Mouse (Mus musculus) erythroblast, embryonic 14.5 days (primary cell): ENCODE results near the gene 5730409E04Rik.

Experiments used
- GATA1 ChIP-seq: IDR thresholded peaks from 2 replicates; pipeline ENCODE4 v1.6.1; 2012; ENCODE audit warnings: low read length, inconsistent platforms, mixed read lengths
- TAL1 ChIP-seq: IDR thresholded peaks from 3 replicates; pipeline ENCODE4 v1.6.1; 2012; ENCODE audit warnings: low read length, inconsistent platforms, mixed read lengths

DNA sequence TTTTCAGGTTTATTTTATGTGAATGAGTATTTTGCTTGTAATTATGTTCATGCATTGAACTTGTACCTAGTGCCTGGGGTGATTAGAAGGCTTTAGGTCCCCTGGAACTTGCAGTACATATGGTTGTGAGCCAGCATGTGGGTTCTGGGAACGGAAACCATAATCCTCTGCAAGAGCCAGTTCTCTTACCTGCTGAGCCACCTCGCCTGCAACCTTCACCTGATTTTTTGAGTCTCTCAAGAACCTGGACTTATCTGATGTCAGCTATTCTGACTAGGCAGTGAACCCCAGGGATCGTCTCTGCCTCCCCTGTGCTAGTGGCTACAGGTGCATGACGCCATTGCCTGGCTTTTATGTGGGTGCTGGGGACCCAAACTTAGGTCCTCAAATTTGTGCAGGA is 3.9 kb upstream of the 5730409E04Rik start:
- TF ChIP-seq GATA1 (no peak), TAL1 (no peak)
